Mouse (Mus musculus): ENCODE measurements around the gene Nxph3. TPM values are rescaled to one million over a fixed set of nuclear protein-coding genes. Genes with fewer than 3 reads are reported as not detected.

The Nxph3 gene
- polyA plus RNA-seq, 1 experiment from 2014 or later = 0.66 TPM

GRCm38 (mm10) chr11:95513461-95514297, 691 bp downstream of the Nxph3 start:
- under 1% methylated on average over 58 of the region's 66 CpGs for WGBS
- peaks cover 29% of the 10 kb centered on the region for H3K4me1 ChIP-seq (ENCODE audit: control insufficient read depth, insufficient read depth, low read length)
- no peak overlapping the region for H3K27ac ChIP-seq (ENCODE audit: low read depth, low read length)
- DNase-seq (ENCODE audit: low spot score) = peak; percentile 44
- H3K4me2 ChIP-seq (ENCODE audit: low read depth) = peak overlapping the region; percentile 98
- ATAC-seq (ENCODE audit: insufficient read depth, low FRiP score, low TSS enrichment) = peak; percentile 46
- H3K4me3 ChIP-seq (ENCODE audit: low read depth, low read length) = peak overlapping the region; percentile 53
- no peaks in the 10 kb centered on the region for H3K9me3 ChIP-seq (ENCODE audit: control insufficient read depth, low read length)
- no peaks in the 10 kb centered on the region for H3K36me3 ChIP-seq (ENCODE audit: control insufficient read depth, insufficient read depth, low read length)
- H3K27me3 ChIP-seq (ENCODE audit: control insufficient read depth, insufficient read depth, low read length) = peaks cover 27% of the 10 kb centered on the region
- H3K9ac ChIP-seq (ENCODE audit: low read length) = peak overlapping the region; percentile 54

- DNase-seq (ENCODE audit: low spot score) (no peak), ATAC-seq (ENCODE audit: insufficient read depth, low FRiP score, low TSS enrichment) (no peak)
- 82% methylated on average over 6 of the region's 6 CpGs for WGBS
- Histone ChIP-seq H3K4me1 (ENCODE audit: control insufficient read depth, insufficient read depth, low read length) (peaks cover 28% of the 10 kb centered on the region), H3K27me3 (ENCODE audit: control insufficient read depth, insufficient read depth, low read length) (peaks cover 27% of the 10 kb centered on the region), H3K4me3 (ENCODE audit: low read depth, low read length) (no peak overlapping the region), H3K36me3 (ENCODE audit: control insufficient read depth, insufficient read depth, low read length) (no peaks in the 10 kb centered on the region), H3K27ac (ENCODE audit: low read depth, low read length) (no peak overlapping the region), H3K9ac (ENCODE audit: low read length) (no peak overlapping the region), H3K4me2 (ENCODE audit: low read depth) (no peak overlapping the region), H3K9me3 (ENCODE audit: control insufficient read depth, low read length) (no peaks in the 10 kb centered on the region)
Measured at GRCm38 (mm10) chr11:95512383-95512782, 2.0 kb downstream of the Nxph3 start.

GRCm38 (mm10) chr11:95511919-95512318, 2.5 kb downstream of the Nxph3 start:
- H3K9ac ChIP-seq (ENCODE audit: low read length) = no peak overlapping the region
- H3K4me2 ChIP-seq (ENCODE audit: low read depth) = no peak overlapping the region
- H3K9me3 ChIP-seq (ENCODE audit: control insufficient read depth, low read length) = no peaks in the 10 kb centered on the region
- no peak overlapping the region for H3K27ac ChIP-seq (ENCODE audit: low read depth, low read length)
- DNase-seq (ENCODE audit: low spot score) (no peak), ATAC-seq (ENCODE audit: insufficient read depth, low FRiP score, low TSS enrichment) (no peak)
- WGBS = 86% methylated on average over 1 of the region's 1 CpGs
- no peaks in the 10 kb centered on the region for H3K36me3 ChIP-seq (ENCODE audit: control insufficient read depth, insufficient read depth, low read length)
- peaks cover 27% of the 10 kb centered on the region for H3K27me3 ChIP-seq (ENCODE audit: control insufficient read depth, insufficient read depth, low read length)
- peaks cover 27% of the 10 kb centered on the region for H3K4me1 ChIP-seq (ENCODE audit: control insufficient read depth, insufficient read depth, low read length)
- no peak overlapping the region for H3K4me3 ChIP-seq (ENCODE audit: low read depth, low read length)

GRCm38 (mm10) chr11:95510631-95511030, 3.7 kb downstream of the Nxph3 start:
- H3K27ac ChIP-seq (ENCODE audit: low read depth, low read length) = no peak overlapping the region
- H3K9ac ChIP-seq (ENCODE audit: low read length) = no peak overlapping the region
- no peak overlapping the region for H3K4me3 ChIP-seq (ENCODE audit: low read depth, low read length)
- H3K36me3 ChIP-seq (ENCODE audit: control insufficient read depth, insufficient read depth, low read length) = no peaks in the 10 kb centered on the region
- no peak overlapping the region for H3K4me2 ChIP-seq (ENCODE audit: low read depth)
- peaks cover 16% of the 10 kb centered on the region for H3K4me1 ChIP-seq (ENCODE audit: control insufficient read depth, insufficient read depth, low read length)
- no peaks in the 10 kb centered on the region for H3K9me3 ChIP-seq (ENCODE audit: control insufficient read depth, low read length)
- WGBS = 95% methylated on average over 12 of the region's 12 CpGs
- ATAC-seq (ENCODE audit: insufficient read depth, low FRiP score, low TSS enrichment) (no peak), DNase-seq (ENCODE audit: low spot score) (no peak)
- peaks cover 24% of the 10 kb centered on the region for H3K27me3 ChIP-seq (ENCODE audit: control insufficient read depth, insufficient read depth, low read length)

- WGBS = 83% methylated on average over 6 of the region's 6 CpGs
- no peak overlapping the region for H3K27ac ChIP-seq (ENCODE audit: low read depth, low read length)
- H3K36me3 ChIP-seq (ENCODE audit: control insufficient read depth, insufficient read depth, low read length) = no peaks in the 10 kb centered on the region
- peaks cover 16% of the 10 kb centered on the region for H3K27me3 ChIP-seq (ENCODE audit: control insufficient read depth, insufficient read depth, low read length)
- H3K4me1 ChIP-seq (ENCODE audit: control insufficient read depth, insufficient read depth, low read length) = peaks cover 9% of the 10 kb centered on the region
- DNase-seq (ENCODE audit: low spot score) (no peak), ATAC-seq (ENCODE audit: insufficient read depth, low FRiP score, low TSS enrichment) (no peak)
- H3K9ac ChIP-seq (ENCODE audit: low read length) = no peak overlapping the region
- H3K4me3 ChIP-seq (ENCODE audit: low read depth, low read length) = no peak overlapping the region
- H3K9me3 ChIP-seq (ENCODE audit: control insufficient read depth, low read length) = no peaks in the 10 kb centered on the region
- H3K4me2 ChIP-seq (ENCODE audit: low read depth) = no peak overlapping the region
Measured at GRCm38 (mm10) chr11:95509126-95509717, 5.1 kb downstream of the Nxph3 start.

GRCm38 (mm10) chr11:95508211-95508926, 6.0 kb downstream of the Nxph3 start:
- no peak overlapping the region for H3K27ac ChIP-seq (ENCODE audit: low read depth, low read length)
- no peaks in the 10 kb centered on the region for H3K9me3 ChIP-seq (ENCODE audit: control insufficient read depth, low read length)
- no peak for DNase-seq (ENCODE audit: low spot score)
- peaks cover under 1% of the 10 kb centered on the region; the same call in 1 of the 2 replicates for H3K4me1 ChIP-seq (ENCODE audit: control insufficient read depth, insufficient read depth, low read length)
- no peak overlapping the region for H3K9ac ChIP-seq (ENCODE audit: low read length)
- ATAC-seq (ENCODE audit: insufficient read depth, low FRiP score, low TSS enrichment) = no peak
- no peak overlapping the region for H3K4me3 ChIP-seq (ENCODE audit: low read depth, low read length)
- H3K27me3 ChIP-seq (ENCODE audit: control insufficient read depth, insufficient read depth, low read length) = peaks cover 8% of the 10 kb centered on the region
- H3K4me2 ChIP-seq (ENCODE audit: low read depth) = no peak overlapping the region
- 54% methylated on average over 13 of the region's 13 CpGs for WGBS
- H3K36me3 ChIP-seq (ENCODE audit: control insufficient read depth, insufficient read depth, low read length) = no peaks in the 10 kb centered on the region

GRCm38 (mm10) chr11:95507785-95508184, 6.6 kb downstream of the Nxph3 start:
- no peak overlapping the region for H3K4me2 ChIP-seq (ENCODE audit: low read depth)
- H3K4me3 ChIP-seq (ENCODE audit: low read depth, low read length) = no peak overlapping the region
- no peak overlapping the region for H3K9ac ChIP-seq (ENCODE audit: low read length)
- WGBS = 81% methylated on average over 5 of the region's 5 CpGs
- no peak for DNase-seq (ENCODE audit: low spot score)
- no peak overlapping the region for H3K27ac ChIP-seq (ENCODE audit: low read depth, low read length)
- H3K4me1 ChIP-seq (ENCODE audit: control insufficient read depth, insufficient read depth, low read length) = no peaks in the 10 kb centered on the region
- H3K9me3 ChIP-seq (ENCODE audit: control insufficient read depth, low read length) = no peaks in the 10 kb centered on the region
- no peak for ATAC-seq (ENCODE audit: insufficient read depth, low FRiP score, low TSS enrichment)
- H3K27me3 ChIP-seq (ENCODE audit: control insufficient read depth, insufficient read depth, low read length) = peaks cover 2% of the 10 kb centered on the region
- H3K36me3 ChIP-seq (ENCODE audit: control insufficient read depth, insufficient read depth, low read length) = no peaks in the 10 kb centered on the region

GRCm38 (mm10) chr11:95507041-95507716, 7.2 kb downstream of the Nxph3 start:
- no peak for ATAC-seq (ENCODE audit: insufficient read depth, low FRiP score, low TSS enrichment)
- no peak for DNase-seq (ENCODE audit: low spot score)
- H3K4me1 ChIP-seq (ENCODE audit: control insufficient read depth, insufficient read depth, low read length) = no peaks in the 10 kb centered on the region
- H3K9me3 ChIP-seq (ENCODE audit: control insufficient read depth, low read length) = no peaks in the 10 kb centered on the region
- no peaks in the 10 kb centered on the region for H3K36me3 ChIP-seq (ENCODE audit: control insufficient read depth, insufficient read depth, low read length)
- WGBS = 56% methylated on average over 12 of the region's 12 CpGs
- no peaks in the 10 kb centered on the region for H3K27me3 ChIP-seq (ENCODE audit: control insufficient read depth, insufficient read depth, low read length)
- no peak overlapping the region for H3K4me2 ChIP-seq (ENCODE audit: low read depth)
- H3K4me3 ChIP-seq (ENCODE audit: low read depth, low read length) = no peak overlapping the region
- no peak overlapping the region for H3K9ac ChIP-seq (ENCODE audit: low read length)
- H3K27ac ChIP-seq (ENCODE audit: low read depth, low read length) = no peak overlapping the region

Data from neural tube, embryonic 11.5 days (tissue).